Mouse (Mus musculus) heart, adult 2 months (tissue): ENCODE results near the gene Sh3gl1.

Source experiments
- CTCF ChIP-seq: fragments of 200-600 bp; IDR thresholded peaks from 2 replicates; pipeline ENCODE4 v1.8.1; 2022; ENCODE audit warnings: antibody characterized with exemption, mild to moderate bottlenecking, moderate library complexity
- EP300 ChIP-seq: fragments of 200-500 bp; IDR thresholded peaks from 2 replicates; pipeline ENCODE4 v1.6.1; 2011; ENCODE audit warnings: low read depth, low read length, control low read depth; ENCODE audit not compliant: insufficient read depth
- POLR2A ChIP-seq: fragments of 200-500 bp; IDR thresholded peaks from 2 replicates; pipeline ENCODE4 v1.6.1; 2011; ENCODE audit warnings: mild to moderate bottlenecking, low read depth, low read length, control low read depth; ENCODE audit not compliant: insufficient read depth

GRCm38 (mm10) chr17:56055945-56056678, 19.7 kb upstream of the Sh3gl1 start:
- TF ChIP-seq CTCF (no peak), POLR2A (no peak), EP300 (no peak)
